Mouse (Mus musculus): ENCODE results near the gene Fabp7. TPM values are rescaled to one million over a fixed set of nuclear protein-coding genes. Genes with fewer than 3 reads are reported as not detected.

The Fabp7 gene
- total and polyA plus RNA-seq, 2 experiments from 2014 or later = 1,177 to 2,604 TPM

DNA sequence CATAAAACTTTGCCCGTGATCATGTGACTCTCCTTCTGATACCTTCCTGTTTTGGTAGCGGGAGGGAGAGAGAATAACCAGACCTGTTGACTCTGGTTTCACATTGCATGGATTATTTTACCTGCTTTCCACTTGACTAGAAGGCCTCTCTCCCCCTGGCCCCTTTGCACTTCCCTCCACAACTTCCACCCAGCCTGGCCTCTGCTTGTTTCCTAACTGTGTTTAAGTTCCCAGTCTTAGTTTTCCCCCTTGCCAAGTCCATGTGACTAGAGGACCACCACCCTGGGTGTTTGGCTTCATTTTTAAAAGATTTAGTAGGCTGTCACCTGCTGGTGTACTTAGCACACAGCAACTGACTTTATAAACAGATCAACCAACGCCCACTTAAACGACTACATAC lies 11.4 kb downstream of the Fabp7 start:
- TF ChIP-seq CTCF (IDR thresholded peaks at IDR 0.05; ENCODE audit: low read depth) = peak; percentile 62
- Histone ChIP-seq H3K27ac (ENCODE audit: low read depth, low read length) (no peak overlapping the region), H3K9ac (no peak overlapping the region), H3K4me3 (ENCODE audit: low read depth, low read length) (no peak overlapping the region), H3K27me3 (ENCODE audit: insufficient read depth, low read length) (no peaks in the 10 kb centered on the region), H3K9me3 (ENCODE audit: low read length) (0 out of 2 replicates have a peak, but pooled peaks cover 3% of the 10 kb centered on the region), H3K36me3 (ENCODE audit: insufficient read depth) (no peaks in the 10 kb centered on the region), H3K4me1 (ENCODE audit: insufficient read depth) (no peaks in the 10 kb centered on the region), H3K4me2 (ENCODE audit: low read depth) (0 out of 2 replicates have a peak overlapping the region, but pooled peaks have one; percentile 100)
- DNase-seq (peak; percentile 43), ATAC-seq (peak; percentile 44; the same call in 1 of the 2 replicates)
- 45% methylated on average over 4 of the region's 4 CpGs for WGBS

DNA sequence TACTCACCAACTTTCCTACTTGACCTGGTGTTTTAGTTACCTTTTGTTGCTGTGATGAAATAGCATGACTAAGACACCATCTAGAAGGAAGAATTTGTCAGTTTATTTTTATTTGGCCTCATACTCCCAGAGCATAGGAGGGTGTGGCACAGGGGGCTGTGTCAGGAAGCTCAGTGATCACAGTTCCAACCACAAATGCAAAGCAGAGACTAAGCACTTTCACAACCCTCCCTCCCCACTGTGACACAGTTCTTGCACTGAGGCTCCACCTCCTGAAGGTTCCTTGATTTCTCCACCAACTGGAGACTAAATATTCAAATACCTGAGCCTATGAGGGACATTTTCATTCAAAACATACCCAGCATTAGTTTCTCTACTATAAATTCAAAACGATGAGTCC lies 14.8 kb downstream of the Fabp7 start:
- Histone ChIP-seq H3K4me1 (ENCODE audit: insufficient read depth) (no peaks in the 10 kb centered on the region), H3K4me2 (ENCODE audit: low read depth) (no peak overlapping the region), H3K36me3 (ENCODE audit: insufficient read depth) (no peaks in the 10 kb centered on the region), H3K27ac (ENCODE audit: low read depth, low read length) (no peak overlapping the region), H3K9ac (no peak overlapping the region), H3K4me3 (ENCODE audit: low read depth, low read length) (no peak overlapping the region), H3K9me3 (ENCODE audit: low read length) (no peaks in the 10 kb centered on the region), H3K27me3 (ENCODE audit: insufficient read depth, low read length) (no peaks in the 10 kb centered on the region)
- ATAC-seq (no peak), DNase-seq (no peak)
- WGBS = 96% methylated on average over 1 of the region's 1 CpGs
- no peak for TF ChIP-seq CTCF (IDR thresholded peaks at IDR 0.05; ENCODE audit: low read depth)

DNA sequence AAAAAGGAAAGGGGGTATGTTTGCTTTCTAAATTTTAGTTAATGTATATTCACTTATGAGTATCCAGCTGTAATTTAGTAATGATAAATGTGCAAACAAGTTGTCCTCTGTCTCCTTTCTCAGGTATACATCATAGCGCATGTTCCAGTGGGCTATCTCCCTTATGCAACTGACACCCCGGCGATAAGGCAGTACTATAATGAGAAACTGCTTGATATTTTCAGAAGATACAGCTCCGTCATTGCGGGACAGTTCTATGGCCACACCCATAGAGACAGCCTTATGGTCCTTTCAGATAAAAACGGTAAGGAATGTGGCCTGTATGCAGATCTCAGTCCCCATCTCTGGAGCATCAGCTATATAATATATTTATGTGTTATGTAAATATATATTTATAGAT lies 23.1 kb downstream of the Fabp7 start:
- no peak overlapping the region for H3K4me3 ChIP-seq (ENCODE audit: low read depth, low read length)
- H3K4me2 ChIP-seq (ENCODE audit: low read depth) = no peak overlapping the region
- ATAC-seq = no peak
- no peak overlapping the region for H3K27ac ChIP-seq (ENCODE audit: low read depth, low read length)
- WGBS = 94% methylated on average over 6 of the region's 6 CpGs
- DNase-seq = no peak
- TF ChIP-seq CTCF (IDR thresholded peaks at IDR 0.05; ENCODE audit: low read depth) = no peak
- no peaks in the 10 kb centered on the region for H3K4me1 ChIP-seq (ENCODE audit: insufficient read depth)
- no peaks in the 10 kb centered on the region for H3K36me3 ChIP-seq (ENCODE audit: insufficient read depth)
- no peak overlapping the region for H3K9ac ChIP-seq
- no peaks in the 10 kb centered on the region for H3K9me3 ChIP-seq (ENCODE audit: low read length)
- no peaks in the 10 kb centered on the region for H3K27me3 ChIP-seq (ENCODE audit: insufficient read depth, low read length)

DNA sequence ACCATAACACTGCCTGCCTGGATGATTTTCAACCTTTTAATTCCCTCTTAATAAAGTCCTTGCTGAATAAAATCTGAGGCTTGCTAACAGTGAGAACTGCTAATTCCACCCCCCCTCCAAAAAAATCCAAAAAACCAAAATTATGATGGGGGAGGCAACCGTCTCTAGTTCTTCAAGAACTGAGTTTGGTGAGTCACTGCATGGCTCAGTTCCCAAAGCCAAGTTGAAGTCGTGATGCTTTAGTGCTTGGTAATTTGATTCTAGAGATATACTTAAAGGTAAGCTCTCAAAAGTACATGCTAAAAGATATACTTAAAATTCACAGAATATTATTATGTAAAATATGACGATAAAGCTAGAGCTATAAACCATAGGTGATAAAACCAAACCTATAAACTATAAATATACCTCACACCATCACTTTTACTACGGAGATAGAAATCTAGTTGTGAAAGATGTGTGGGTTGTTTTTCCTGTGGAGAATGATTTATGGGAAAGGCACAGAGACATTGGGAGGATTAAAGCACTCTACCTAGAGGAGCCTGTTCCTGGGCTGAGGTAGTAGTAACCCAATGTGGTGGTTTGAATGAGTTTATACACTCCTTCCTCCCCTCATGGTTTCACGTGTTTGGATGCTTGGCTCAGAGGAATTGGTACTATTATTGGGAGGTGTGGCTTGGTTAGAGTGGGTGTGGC lies 27.6 kb downstream of the Fabp7 start:
- Histone ChIP-seq H3K4me2 (ENCODE audit: low read depth) (no peak overlapping the region), H3K4me1 (ENCODE audit: insufficient read depth) (no peaks in the 10 kb centered on the region), H3K27ac (ENCODE audit: low read depth, low read length) (no peak overlapping the region), H3K27me3 (ENCODE audit: insufficient read depth, low read length) (no peaks in the 10 kb centered on the region), H3K9ac (no peak overlapping the region), H3K36me3 (ENCODE audit: insufficient read depth) (no peaks in the 10 kb centered on the region), H3K9me3 (ENCODE audit: low read length) (no peaks in the 10 kb centered on the region), H3K4me3 (ENCODE audit: low read depth, low read length) (no peak overlapping the region)
- 88% methylated on average over 5 of the region's 5 CpGs for WGBS
- no peak for TF ChIP-seq CTCF (IDR thresholded peaks at IDR 0.05; ENCODE audit: low read depth)
- no peak for ATAC-seq
- DNase-seq = no peak

DNA sequence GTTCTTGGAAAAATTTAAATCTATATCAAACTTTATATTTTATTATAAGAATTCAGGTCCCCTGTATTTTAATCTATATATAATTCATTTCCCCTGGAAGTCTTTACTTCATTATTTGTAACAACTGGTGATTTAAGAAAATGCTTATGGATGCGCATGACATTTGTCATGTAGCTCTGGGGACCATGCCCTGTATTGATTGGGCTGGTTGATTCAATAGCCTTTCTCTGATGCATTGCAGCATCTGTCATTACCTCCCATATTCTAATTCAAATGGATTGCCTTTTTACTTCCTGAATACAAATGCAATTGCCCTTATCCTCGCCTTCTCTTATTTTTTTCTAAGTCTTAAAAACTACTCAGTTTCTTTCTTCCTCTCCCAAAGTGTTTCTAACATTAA lies 29.6 kb downstream of the Fabp7 start:
- Histone ChIP-seq H3K4me2 (ENCODE audit: low read depth) (no peak overlapping the region), H3K9ac (no peak overlapping the region), H3K27me3 (ENCODE audit: insufficient read depth, low read length) (no peaks in the 10 kb centered on the region), H3K27ac (ENCODE audit: low read depth, low read length) (no peak overlapping the region), H3K4me3 (ENCODE audit: low read depth, low read length) (no peak overlapping the region), H3K9me3 (ENCODE audit: low read length) (no peaks in the 10 kb centered on the region), H3K4me1 (ENCODE audit: insufficient read depth) (no peaks in the 10 kb centered on the region), H3K36me3 (ENCODE audit: insufficient read depth) (no peaks in the 10 kb centered on the region)
- no peak for TF ChIP-seq CTCF (IDR thresholded peaks at IDR 0.05; ENCODE audit: low read depth)
- WGBS = 78% methylated on average over 2 of the region's 2 CpGs
- ATAC-seq = no peak
- no peak for DNase-seq

DNA sequence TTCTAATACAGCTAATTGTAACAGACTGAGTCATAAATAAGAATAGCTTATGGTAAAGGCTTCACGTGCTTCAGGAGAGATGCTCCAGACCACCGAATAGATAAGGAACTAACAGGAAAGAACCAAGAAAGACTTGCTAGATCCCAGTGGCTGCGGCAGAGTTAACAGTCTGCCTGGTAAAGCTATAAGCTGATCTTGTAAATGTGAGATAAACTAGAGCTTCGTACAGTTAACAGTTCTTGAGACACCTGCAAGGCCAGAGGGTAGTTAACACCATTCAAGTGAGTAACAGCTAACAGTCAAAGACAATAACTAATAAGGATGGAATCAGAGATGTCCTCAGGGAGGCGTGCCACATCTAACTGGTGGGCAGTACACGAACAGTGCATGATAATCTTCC lies 31.2 kb downstream of the Fabp7 start:
- H3K9me3 ChIP-seq (ENCODE audit: low read length) = no peaks in the 10 kb centered on the region
- H3K27ac ChIP-seq (ENCODE audit: low read depth, low read length) = no peak overlapping the region
- H3K27me3 ChIP-seq (ENCODE audit: insufficient read depth, low read length) = no peaks in the 10 kb centered on the region
- ATAC-seq (no peak), DNase-seq (no peak)
- WGBS = 81% methylated on average over 6 of the region's 6 CpGs
- no peak overlapping the region for H3K4me3 ChIP-seq (ENCODE audit: low read depth, low read length)
- H3K4me1 ChIP-seq (ENCODE audit: insufficient read depth) = no peaks in the 10 kb centered on the region
- no peak overlapping the region for H3K4me2 ChIP-seq (ENCODE audit: low read depth)
- TF ChIP-seq CTCF (IDR thresholded peaks at IDR 0.05; ENCODE audit: low read depth) = no peak
- no peaks in the 10 kb centered on the region for H3K36me3 ChIP-seq (ENCODE audit: insufficient read depth)
- no peak overlapping the region for H3K9ac ChIP-seq

DNA sequence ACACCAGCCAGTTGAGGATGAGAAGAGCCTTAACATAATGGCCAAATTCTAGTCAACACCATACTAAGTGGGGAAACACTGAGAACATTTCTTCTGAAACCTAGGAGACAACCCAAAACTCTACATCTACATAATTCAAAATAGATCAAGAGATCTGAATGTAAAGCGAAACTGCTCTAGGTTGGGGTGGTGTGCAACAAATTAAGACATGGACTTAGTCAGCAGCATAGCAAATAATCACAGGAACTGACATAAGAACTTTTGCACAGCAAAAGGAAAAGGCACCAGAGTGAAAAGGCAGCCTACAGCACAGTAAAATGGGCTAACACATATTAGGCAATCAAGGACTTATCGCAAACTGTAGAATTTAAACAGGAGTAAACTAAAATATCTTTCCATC lies 34.5 kb downstream of the Fabp7 start:
- Histone ChIP-seq H3K4me2 (ENCODE audit: low read depth) (no peak overlapping the region), H3K27ac (ENCODE audit: low read depth, low read length) (no peak overlapping the region), H3K9me3 (ENCODE audit: low read length) (no peaks in the 10 kb centered on the region), H3K4me1 (ENCODE audit: insufficient read depth) (no peaks in the 10 kb centered on the region), H3K36me3 (ENCODE audit: insufficient read depth) (no peaks in the 10 kb centered on the region), H3K4me3 (ENCODE audit: low read depth, low read length) (no peak overlapping the region), H3K27me3 (ENCODE audit: insufficient read depth, low read length) (no peaks in the 10 kb centered on the region), H3K9ac (no peak overlapping the region)
- TF ChIP-seq CTCF (IDR thresholded peaks at IDR 0.05; ENCODE audit: low read depth) = no peak
- no peak for ATAC-seq
- WGBS = 94% methylated on average over 2 of the region's 2 CpGs
- DNase-seq = no peak
